Mouse (Mus musculus): ENCODE data around the gene Agk.

DNA sequence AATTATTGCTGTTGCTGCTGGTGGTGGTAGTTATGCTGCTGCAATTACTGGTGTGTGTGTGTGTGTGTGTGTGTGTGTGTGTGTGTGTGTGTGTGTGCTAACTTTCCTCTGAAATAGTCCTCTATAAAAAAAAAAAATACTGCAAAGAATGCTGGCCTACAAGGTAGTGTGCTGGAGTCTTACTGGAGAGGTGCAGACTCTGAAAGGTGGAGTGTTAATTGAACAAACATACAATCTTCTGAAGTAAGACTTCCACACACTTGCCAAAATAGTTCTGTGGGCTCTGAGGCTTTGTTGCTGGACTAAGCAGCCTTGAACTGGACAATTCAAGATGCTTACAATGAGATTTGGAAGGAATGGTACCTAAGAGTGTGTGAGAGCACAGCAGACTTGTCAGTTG, 20.0 kb upstream of the Agk start:
- TF ChIP-seq USF1 (IDR thresholded peaks at IDR 0.05; ENCODE audit: low read depth) (no peak), CTCF (IDR thresholded peaks at IDR 0.05; ENCODE audit: control insufficient read depth, insufficient read depth, insufficient read length) (no peak), CEBPB (IDR thresholded peaks at IDR 0.05; ENCODE audit: low read depth) (no peak), FOSL1 (IDR thresholded peaks at IDR 0.05; ENCODE audit: insufficient read depth, low read length, poor library complexity, severe bottlenecking) (no peak), MYOG (IDR thresholded peaks at IDR 0.05; ENCODE audit: control insufficient read depth, extremely low read depth, insufficient read length) (no peak), MAX (IDR thresholded peaks at IDR 0.05) (no peak), MYOD1 (IDR thresholded peaks at IDR 0.05; ENCODE audit: control insufficient read depth, insufficient read length, low read depth) (no peak)
